Mouse (Mus musculus) layer of hippocampus, postnatal 36 days (tissue): ENCODE data around the gene Zim1. TPM values are rescaled to one million over a fixed set of nuclear protein-coding genes. Genes with fewer than 3 reads are reported as not detected.

Source experiments
- DNase-seq, 2 experiments: peaks; one replicate each; pipeline ENCODE4 v3.0.0; 2022
- total RNA-seq, 2 experiments: library from RNA; stranded (reverse); gene quantifications; 2 replicates each; pipeline ENCODE4 v1.2.3; 2021

Gene Zim1
- total RNA-seq: 10 to 100 TPM in 1 of 2 experiments, 1 to 10 TPM in 1; 8.9 to 10.5 TPM

DNA sequence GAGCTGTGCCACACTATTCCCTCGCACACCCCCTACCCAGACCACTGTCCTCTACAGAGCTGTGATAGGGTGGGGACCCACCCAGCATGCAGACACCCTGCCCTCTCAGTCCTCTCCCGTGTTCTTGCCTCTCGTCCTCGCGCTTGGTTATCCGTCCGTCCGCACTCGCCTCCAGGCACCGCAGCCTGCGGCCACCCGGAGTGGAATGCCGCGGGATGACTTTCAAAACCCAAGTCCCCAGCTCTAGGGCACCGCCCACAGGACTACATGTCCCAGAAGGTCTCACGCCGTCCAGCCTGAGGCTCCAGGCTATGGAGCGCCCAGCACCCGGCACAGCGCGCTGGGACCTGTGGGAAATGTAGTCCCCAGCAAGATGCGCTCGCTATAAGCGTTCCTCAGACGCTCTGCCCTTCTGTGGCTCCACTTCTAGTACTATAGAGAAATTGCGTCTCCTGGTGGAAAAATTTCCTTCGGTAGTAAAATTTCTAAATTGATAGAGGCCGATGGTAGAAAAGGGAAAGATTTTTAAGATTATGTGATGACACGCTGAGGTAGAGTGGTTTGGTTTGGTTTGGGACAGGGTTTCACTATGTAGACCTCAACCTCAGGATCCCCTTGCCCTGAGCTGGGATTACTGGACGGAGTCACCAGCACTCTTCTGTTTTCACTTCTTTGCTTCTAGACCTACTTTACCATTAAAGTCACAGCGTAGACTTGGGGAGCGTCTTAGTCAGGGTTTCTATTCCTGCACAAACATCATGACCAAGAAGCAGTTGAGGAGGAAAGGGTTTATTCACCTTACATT lies at the start of gene Zim1:
TSS of gene Zim1 (minus strand) at position 210 of the 805 bp plus-strand sequence.
- peak; percentile 81 to 86 for DNase-seq

DNA sequence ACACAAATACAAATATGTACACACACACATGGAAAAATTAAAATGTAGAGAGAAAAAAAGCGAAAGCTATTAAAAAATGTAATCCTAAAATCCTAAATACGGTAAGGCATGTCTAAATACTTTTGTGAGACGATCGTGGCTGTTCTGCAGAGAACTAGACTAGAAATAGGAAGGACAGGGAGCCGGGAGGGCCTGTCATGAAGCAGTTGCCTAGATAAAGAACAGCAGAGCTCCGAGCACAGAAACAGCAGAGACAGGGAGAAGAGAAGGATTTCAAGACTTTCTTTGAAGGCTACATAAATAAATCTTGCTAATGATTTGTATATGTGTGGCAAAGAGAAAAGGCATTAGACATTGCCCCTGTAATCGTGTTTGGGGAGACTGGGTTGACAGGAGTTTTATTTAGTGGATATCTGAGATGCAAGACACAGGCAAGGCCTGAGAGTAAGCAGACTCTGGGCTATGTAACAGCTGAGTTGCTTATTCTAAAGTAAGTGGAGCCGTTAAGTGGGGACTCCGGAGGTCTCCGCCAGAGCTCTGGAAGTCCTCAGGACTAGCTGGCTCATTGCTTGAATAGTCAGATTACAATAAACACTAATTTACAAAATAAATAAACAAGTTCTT lies 48.1 kb upstream of the Zim1 start:
- DNase-seq: no peak

DNA sequence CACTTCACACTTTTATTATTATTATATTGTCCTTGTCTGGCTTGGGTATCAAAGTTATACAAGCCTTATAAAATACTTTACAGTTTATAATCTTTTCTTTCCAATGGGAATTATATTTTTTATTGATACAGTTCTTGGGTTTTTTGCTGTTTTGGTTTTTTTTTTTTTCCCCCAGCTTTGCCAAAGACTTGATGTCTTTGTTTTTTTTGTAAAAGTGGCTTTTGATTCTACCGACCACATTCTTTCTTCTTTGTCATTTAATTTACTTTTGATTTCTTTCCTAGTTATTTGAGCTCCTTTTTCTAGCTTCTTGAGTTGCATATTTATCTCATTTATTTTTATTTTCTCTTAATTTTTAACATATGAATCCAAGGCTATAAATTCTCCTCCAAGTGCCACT lies 39.8 kb upstream of the Zim1 start:
- DNase-seq: no peak

DNA sequence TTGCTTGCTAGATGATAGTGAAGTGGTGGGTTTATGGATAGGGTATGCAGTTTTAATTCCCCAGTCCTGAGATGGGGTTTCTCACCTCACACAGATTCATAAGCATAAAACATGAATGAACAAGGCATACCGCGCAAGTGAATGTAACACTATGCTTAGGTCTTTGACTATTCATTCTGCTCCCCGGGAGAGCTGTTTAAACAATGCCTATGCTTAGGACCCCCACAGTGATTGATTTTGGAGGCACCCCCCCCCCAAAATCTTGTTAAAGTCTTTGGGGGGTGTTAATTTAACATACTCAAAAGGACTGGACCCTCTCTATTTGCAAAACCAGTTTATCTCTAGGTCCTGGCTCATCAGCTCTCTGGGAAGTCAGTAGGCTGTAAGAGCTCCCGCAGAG lies 35.7 kb upstream of the Zim1 start:
- DNase-seq: no peak

DNA sequence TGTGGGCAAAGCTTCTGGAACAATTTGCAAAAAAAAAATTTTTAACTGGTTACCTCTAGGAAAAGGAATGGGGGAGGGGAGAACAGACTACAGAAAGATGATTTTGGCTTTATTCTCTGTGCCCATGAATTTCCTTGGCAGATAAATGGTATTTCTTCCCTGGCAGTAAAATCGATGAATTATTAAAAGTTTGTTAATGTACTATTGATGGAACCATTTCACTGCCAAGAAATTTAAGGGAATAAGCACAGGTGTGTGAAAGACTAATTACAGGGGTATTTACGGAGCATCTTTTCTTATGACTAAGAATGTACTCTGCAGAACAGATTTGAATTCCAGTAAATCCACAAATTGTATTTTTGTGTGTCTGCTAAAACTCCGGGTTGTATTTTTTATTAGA lies 35.1 kb upstream of the Zim1 start:
- DNase-seq: no peak

DNA sequence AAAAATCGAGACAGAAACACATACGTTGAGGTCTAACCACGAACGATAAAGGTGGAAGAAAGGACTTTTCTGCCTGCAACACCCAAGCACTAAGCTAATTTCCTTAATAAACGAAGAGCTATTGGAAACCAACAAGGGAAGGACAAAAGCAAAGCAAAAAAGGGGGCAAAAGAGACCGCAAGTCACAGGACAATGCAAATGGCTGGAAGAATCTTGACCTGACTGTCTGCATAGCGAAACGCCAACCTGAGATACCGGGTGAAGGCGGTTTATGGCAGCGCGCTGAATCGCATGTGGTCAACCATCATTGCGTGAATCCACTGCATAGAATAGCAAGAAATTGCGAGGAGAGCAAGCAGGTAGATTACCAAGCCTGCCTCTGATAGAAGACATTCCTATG lies 34.6 kb upstream of the Zim1 start:
- no peak for DNase-seq

DNA sequence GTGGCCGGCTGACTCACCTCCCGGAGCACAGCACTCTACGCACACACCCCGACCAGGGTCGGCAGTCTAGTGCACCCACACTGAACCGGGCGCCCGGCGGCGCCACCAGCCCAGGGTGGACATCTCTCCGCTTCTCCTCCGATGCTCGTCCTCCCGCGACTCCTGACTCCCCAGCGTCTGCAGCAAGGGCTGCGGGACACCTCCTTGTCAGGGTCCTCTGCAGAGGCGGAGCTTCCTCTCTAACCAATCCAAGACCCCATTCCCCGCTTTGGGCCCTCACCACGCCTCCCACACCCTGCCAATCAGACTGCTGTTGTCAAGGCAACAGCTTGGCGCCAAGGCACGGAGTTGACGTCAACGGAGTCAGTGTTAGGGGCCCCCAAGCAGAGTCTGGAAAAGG lies 34.0 kb upstream of the Zim1 start, which contains the start of the genes Peg3 and Usp29:
TSS of gene Peg3 (minus strand) at position 191 of the 400 bp plus-strand sequence.
TSS of gene Usp29 (plus strand) at position 338 of the 400 bp plus-strand sequence.
- peak; percentile 90 for DNase-seq

DNA sequence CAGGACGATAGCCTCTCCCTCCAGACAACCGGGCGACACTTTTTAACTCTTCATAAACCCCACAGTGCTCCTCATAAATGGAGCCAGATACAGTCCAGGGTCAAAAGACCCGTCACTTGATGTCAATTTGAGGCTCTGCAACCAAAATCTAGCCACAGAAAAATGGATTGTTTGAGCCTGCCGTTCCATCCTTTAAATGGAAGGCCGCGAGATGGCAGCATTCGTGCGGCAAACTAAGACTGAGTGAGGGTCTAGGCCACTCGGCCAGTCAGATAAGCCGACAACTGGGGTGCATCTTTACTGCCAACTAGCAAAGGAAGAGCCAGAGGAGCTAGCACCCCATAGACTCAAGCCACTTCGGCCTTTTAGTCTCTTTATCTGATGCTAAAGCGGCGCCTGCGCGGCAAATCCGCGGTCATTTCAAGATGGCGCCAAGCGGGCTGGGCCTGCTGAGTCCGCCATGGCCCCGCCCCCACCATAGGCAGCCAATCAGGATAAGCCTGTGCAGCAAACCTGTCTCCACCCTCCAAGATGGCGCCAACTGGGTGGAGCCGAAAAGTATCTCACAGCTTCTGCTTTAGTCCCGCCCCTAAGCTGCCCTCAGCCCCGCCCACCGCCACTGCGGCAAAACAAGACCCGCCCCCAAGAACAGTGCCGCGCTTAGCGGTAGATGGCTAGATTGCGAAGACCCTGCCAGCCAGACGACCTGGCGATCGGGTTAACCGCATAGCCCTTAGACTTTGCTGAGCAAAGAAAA lies 33.0 kb upstream of the Zim1 start:
- DNase-seq: peak; percentile 89 to 91

DNA sequence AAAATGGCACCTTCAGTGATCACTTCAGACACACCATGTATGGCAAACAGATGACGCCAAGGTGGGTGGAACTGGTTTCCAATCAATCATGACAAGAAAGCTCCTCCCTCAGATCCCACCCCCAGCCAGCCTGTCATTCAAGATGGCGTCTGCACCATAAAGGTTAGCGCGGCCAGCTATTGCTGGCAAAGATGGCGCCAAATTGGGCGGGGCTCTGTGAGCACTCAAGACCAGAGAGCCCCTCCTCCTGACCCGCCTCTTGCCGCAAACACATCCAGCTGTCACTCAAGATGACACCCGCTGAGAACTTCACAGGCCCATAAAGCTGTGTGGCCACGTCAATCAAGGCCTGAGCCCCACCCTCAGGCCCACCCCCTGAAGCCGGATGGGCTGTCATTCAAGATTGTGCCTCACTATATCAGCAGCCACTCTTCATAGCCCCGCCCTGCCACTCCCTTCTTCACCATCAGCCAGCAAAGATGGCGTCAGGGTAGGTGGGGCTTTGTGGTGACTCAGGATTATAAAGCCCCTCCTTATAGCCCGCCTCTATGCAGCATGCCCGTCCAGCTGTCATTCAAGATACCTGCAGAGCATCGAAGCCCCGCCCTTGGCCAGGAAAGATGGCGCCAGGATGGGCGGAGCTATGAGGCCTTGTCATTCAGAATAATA lies 32.1 kb upstream of the Zim1 start:
- DNase-seq: peak; percentile 89 to 93

DNA sequence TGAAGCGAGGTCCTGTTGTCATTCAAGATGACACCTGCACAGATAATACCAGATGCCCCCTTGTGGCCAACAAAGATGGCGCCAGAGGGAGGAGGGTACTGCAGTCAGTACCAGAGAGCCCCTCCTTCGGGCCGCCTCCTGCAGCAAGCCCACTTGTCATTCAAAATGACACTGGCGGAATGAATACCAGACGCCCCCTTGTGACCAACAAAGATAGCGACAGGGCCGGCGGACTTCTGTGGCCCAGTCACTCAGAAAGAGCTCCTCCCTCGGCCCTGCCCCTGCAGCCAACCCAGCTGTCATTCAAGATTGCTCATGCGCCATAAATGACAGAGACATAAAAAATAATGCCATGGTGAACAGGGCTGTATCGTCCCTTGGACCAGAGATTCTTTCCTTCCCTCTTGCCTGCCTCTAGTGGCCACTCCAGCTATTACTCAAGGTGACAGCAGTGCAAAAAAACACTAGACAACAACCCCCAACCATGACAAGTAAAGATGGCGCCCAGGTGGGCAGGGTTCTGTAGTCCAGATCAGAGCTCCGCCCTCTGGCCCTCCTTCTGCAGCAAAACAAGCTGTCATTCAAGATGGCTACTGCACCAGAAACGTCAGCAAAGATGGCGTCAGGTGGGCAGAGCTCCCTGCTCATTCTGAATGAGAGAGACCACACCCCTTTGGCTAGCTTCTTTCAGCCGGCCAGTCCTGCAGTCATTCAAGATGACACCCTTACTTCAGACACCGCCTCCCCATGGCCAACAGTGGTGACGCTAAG lies 31.3 kb upstream of the Zim1 start:
- peak; percentile 86 to 88 for DNase-seq

DNA sequence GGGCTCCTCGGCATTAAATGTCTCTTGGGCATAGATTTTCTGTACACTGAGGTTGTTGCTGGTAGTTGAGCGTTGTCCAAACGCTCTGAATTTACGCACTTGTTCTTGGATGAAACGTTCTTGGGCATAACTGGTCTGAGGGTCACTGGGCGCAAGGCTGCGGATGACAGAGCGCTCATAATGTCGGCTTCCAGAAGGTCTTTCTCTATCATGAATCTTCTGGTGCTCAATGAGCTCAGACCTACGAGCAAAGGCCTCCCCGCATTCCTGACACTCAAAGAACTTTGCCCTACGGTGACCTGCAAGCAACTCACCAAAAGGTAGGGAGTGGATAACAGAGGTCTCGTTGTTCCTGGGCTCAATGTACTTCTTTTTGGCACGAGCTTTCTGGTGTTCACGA lies 13.1 kb upstream of the Zim1 start:
- no peak for DNase-seq

DNA sequence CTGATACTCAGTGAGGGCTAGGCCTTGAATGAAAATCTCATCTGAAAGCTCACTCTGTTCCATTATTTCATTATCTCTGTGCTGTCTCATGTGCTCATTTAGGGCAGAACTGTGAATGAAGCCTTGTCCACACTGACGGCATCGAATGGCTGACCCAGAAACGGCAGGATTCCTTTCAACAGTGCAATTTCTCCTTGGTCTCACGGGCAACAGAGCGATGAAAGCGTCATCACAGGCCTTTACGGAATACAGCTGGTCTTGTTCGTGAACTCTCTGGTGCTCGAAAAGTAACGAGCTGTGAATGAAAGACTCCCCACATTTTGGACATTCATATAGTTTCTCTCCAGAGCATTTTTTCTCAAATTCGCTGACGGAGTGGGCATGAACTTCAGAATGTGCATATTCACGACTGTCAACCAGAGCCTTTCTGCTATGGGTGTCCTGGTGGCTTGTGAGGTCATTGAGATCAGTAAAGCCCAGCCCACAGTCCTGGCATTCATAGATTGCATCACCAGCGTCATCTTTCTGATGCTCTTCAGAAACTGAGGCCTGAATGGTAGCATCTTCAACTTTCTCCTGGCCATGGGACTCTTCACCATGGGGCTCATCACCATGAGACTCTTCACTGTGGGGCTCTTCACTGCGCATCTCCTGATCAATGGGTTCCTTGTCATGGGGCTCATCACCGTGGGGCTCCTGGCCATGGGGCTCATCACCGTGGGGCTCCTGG lies 12.4 kb upstream of the Zim1 start:
- no peak for DNase-seq

DNA sequence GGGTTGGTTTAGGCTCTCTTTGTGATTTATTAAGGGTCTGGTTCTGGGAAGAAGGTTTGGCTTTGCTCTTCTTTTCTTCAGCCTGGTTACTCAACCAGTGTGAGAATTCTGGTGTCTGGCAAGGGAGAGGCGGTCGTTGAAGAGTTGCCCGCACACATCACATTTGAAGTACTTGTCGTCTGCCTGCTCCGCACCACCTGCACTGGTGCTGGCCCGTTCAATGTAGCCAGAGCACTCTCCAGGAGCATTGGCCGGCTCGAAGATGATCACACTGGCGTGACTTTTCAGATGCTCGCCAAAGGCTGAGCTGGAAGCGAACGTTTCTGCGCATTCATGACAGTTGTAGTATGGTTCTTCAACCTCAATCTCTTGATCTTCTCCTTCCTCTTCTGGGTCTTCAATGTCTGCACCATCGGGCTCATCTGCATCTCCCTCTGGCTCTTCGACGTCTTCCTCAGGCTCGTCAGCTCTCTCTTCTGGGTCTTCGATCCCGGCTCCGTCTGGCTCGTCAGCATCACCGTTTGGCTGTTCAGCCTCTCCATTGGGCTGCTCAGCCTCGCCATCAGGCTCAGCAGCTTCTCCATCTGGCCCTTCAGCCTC lies 11.3 kb upstream of the Zim1 start:
- no peak for DNase-seq

DNA sequence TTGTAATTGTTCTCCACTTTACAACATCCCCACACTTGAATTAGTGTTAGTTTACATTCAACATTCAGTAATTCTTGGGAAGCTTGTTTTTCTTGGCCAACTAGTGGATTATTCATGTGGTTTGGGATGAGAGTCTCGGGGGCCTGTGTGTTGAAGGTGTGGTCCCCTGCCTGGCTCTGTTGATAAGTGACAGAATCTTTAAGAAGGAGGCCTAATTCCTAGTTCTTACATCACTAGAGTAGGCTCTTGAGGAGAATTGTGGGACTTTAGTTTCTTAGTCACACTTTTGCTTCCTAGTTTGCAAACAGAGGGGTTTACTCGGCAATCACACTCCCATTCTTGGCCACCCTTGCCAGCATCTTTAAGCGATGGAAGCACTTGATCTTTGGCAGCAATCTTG lies 3.0 kb upstream of the Zim1 start:
- DNase-seq: no peak

DNA sequence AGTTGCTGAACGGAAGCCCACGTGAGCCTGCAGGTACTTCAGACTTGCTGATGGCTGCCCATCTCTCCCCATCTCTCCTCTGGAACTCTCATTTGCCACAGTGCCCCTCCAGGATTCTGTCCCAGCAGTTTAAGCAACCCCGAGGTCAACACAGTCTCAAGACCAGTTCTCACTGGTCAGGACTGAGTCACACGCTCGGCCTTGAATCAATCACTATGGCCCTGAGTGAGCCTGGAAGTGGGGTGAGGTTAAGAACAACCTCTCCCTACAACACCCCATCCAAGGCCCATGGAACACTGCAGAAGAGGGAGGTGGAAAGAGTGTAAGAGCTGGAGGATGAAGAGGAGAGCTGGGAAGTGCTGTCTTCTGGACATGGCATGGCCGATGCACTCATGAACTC lies 10.7 kb downstream of the Zim1 start:
- DNase-seq: no peak

DNA sequence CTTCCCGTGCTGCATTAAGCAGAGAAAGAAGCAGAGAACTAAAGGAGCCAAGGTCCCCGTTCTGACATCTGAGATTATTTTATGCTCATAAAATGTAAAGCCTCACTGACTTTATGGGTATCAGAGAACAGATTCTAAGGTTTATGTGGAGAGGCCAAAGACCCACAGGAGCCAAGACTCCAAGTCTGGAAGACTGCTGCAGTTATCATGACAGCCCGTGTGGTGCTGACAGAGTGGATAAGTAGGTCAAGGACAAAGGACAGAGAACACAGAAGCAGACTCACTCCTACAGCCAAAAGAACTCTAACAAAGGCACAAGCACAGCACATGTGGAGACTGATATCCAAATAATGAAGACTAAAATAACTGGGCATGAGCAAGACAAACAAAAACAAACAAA lies 29.5 kb downstream of the Zim1 start:
- DNase-seq: no peak

DNA sequence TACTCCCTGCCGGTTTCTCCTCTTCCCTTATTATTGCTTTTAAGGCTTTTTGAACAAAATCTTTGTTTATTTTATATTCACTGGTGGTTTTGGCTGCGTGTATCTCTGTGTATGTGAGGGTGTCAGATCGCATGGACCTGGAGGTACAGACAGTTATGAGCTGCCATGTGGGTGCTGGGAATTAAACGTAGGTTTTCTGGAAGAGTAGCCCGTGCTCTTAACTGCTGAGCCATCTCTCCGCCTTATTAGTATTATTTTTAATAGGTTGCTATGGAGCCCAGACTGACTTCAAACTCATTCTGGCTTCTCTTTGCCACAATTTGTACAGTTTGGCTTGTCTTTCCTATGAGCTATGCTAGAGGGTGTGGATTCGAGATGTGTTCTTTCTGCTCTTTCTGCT lies 32.8 kb downstream of the Zim1 start:
- DNase-seq: peak; percentile 17 to 21

DNA sequence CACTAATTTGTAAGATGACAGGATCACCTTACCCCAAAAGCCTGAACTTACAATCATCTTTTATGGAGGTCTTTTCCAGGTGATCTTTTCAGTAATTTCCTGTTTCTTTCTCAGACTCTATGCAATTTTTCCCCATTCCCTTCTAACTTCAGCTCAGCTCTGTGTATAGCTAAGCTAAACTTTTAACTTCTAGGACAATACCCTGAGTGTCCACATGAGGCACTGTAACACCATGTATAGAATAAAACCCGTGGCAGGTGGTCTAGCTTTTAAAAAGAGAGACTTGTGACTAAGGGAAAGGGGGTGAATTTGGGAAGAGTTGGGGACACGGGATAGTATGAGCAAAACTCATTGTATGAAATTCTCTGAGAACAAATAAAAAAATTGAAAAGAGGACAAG lies 36.6 kb downstream of the Zim1 start:
- no peak for DNase-seq

DNA sequence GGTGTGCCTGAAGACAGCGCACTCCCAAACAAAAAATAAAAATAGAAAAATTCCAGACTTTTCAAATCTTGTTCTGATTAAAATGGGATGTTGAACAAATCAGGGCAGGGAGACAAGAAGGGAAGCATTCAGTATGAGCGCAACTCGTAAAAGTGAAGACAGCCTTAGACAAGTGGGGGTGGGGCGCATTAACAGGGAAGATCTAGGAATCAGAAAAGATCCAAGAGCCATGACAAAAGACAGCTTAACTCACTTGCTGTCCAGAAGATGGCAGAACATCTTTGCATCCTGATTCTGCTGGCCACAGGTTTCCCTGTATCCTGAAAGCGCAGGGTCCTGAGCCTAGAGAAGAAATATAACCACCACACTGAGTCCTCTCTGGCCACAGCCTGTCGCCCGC lies 37.6 kb downstream of the Zim1 start:
- DNase-seq: no peak

DNA sequence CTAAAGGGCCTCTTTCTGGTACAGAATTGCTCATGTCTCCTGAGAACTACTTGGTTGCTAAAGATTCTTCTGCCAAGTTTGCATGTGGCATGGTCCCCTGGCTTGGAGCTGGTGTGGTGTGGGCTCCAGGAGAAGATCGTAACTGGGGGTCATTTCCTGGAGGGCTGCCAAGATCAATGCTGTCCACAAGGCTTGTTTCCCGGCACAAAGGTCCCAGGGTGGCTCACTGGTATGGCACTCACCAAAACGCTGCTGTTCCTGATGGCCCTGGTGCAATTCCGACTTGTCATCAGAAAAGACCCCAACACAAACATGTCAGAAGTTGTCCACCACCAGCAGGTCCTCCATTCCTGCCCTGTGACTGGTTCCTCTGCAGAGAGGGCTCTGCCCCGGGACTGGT lies 44.1 kb downstream of the Zim1 start:
- DNase-seq: no peak

DNA sequence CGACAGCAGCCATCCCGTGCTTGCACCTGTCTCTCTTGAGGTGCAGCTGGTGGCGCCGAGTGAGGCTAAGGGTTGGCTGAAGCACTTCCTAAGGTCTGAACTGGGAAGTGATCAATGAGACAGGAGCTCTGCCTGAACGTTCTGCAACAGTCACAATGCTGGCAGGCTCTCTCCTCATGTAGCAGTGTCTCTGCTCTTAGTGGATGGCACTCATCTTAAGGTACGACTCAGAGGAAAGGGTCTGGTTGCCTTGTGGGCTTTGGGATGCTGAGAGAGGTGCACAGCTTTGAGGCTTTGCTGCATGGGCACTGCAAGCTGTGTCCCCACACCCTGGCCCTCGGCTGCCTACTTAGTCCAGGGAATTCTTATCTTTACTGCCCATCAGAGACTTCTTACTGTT lies 45.0 kb downstream of the Zim1 start:
- no peak for DNase-seq
